ENCODE assay signal across 15 mouse cellular contexts in the genomic region with DNA sequence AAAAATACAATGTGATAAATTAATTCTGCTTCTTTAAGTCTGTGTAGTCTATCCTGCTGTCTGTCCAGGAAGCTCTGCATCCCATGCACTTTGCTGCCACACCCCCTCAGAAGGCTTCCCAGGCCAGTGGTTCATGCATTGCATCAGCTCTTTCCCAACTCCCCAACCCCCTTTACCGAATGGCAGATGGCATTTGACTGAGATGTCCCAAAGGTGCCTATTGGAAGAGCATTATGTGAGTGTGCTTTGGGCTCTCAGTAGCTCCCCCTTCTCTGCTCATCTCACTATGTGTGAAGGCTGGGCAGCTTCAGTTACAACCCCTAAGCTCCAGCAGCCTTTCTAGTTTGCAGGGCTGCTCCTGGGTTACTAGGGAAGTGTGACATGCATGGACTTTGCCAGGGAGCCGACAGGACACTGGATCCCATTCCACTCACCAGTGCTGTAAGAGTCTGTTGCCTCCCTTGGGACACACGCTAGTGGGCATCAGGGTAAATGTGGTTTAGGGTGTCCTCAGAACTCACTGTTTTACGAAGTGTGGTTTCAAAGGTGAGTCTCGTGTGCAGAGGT. TPM values are rescaled to one million over a fixed set of nuclear protein-coding genes. Genes with fewer than 3 reads are reported as not detected.
DNase-seq lines count a peak whose midpoint lies in the region; ATAC-seq and TF ChIP-seq lines count a peak whose summit lies in the region.
"Had no signal": no experiment of that assay in that cellular context is flagged by ENCODE, and none has a peak within 500 bp of the region (broad histone marks: within the 10 kb centered on the region; RNA-seq: fewer than 3 reads in every experiment).

No protein-coding gene starts in this region.

- no peak for ATAC-seq in hindbrain, embryonic 13.5 days (ENCODE audit: low FRiP score)
- ATAC-seq in hindbrain, embryonic 16.5 days: no peak
- no peak for ATAC-seq in stomach, embryonic 16.5 days (ENCODE audit: insufficient read depth, low FRiP score)
- no peak for ATAC-seq in stomach, postnatal 0 days (ENCODE audit: low FRiP score, low TSS enrichment)
- peak; percentile 41; the same call in 1 of the 2 replicates for ATAC-seq in liver, embryonic 16.5 days (ENCODE audit: low read depth)
- ATAC-seq in kidney, embryonic 15.5 days (replicated peaks; ENCODE audit: low FRiP score): no peak
- ATAC-seq: lung, postnatal 0 days had no signal

- no peak overlapping the region for H3K4me3 ChIP-seq in hindbrain, embryonic 13.5 days
- H3K4me3 ChIP-seq in hindbrain, embryonic 16.5 days (ENCODE audit: low read length): no peak overlapping the region
- H3K4me3 ChIP-seq in stomach, embryonic 16.5 days (replicated peaks; ENCODE audit: low read length): no peak overlapping the region
- no peak overlapping the region for H3K4me3 ChIP-seq in stomach, postnatal 0 days (ENCODE audit: low read depth, low read length)
- no peak overlapping the region for H3K4me3 ChIP-seq in liver, embryonic 16.5 days (ENCODE audit: low read depth, low read length)
- H3K4me3 ChIP-seq in kidney, embryonic 15.5 days (replicated peaks): no peak overlapping the region

- H3K27ac ChIP-seq in hindbrain, embryonic 13.5 days: peak overlapping the region; percentile 31; the same call in 1 of the 2 replicates
- no peak overlapping the region for H3K27ac ChIP-seq in hindbrain, embryonic 16.5 days (ENCODE audit: low read depth, low read length)
- H3K27ac ChIP-seq in stomach, embryonic 16.5 days (ENCODE audit: low read length): peak overlapping the region; percentile 8; the same call in 1 of the 2 replicates
- H3K27ac ChIP-seq in stomach, postnatal 0 days (replicated peaks): no peak overlapping the region
- H3K27ac ChIP-seq in liver, embryonic 16.5 days (ENCODE audit: low read length): 0 out of 2 replicates have a peak overlapping the region, but pooled peaks have one; percentile 50
- H3K27ac ChIP-seq in kidney, embryonic 15.5 days: no peak overlapping the region

- H3K4me2 ChIP-seq in hindbrain, embryonic 13.5 days: no peak overlapping the region
- no peak overlapping the region for H3K4me2 ChIP-seq in hindbrain, embryonic 16.5 days (ENCODE audit: low read length)
- no peak overlapping the region for H3K4me2 ChIP-seq in stomach, embryonic 16.5 days (ENCODE audit: low read depth, low read length)
- H3K4me2 ChIP-seq in stomach, postnatal 0 days (replicated peaks; ENCODE audit: low read depth): no peak overlapping the region
- H3K4me2 ChIP-seq in liver, embryonic 16.5 days (ENCODE audit: low read depth, low read length): no peak overlapping the region
- no peak overlapping the region for H3K4me2 ChIP-seq in kidney, embryonic 15.5 days

- no peak for DNase-seq in stomach, postnatal 0 days (ENCODE audit: low spot score)
- DNase-seq in spleen, postnatal 4 days (ENCODE audit: low spot score in 2 of 2): no peak
- DNase-seq: adrenal gland, adult 2 months; cerebellum, postnatal 25 days; heart, postnatal 36 days; kidney, adult 9 months; layer of hippocampus, adult 9-11 months; thymus, postnatal 36 days had no signal

- WGBS in hindbrain, embryonic 13.5 days: 71% methylated on average over 5 of the region's 5 CpGs
- WGBS in hindbrain, embryonic 16.5 days: 65% methylated on average over 5 of the region's 5 CpGs
- WGBS in stomach, embryonic 16.5 days: 61% methylated on average over 5 of the region's 5 CpGs
- 52% methylated on average over 5 of the region's 5 CpGs for WGBS in stomach, postnatal 0 days
- 47% methylated on average over 5 of the region's 5 CpGs for WGBS in liver, embryonic 16.5 days (ENCODE audit: insufficient replicate concordance)
- 43% methylated on average over 5 of the region's 5 CpGs for WGBS in kidney, embryonic 15.5 days

- H3K27me3 ChIP-seq in hindbrain, embryonic 13.5 days: no peaks in the 10 kb centered on the region
- H3K27me3 ChIP-seq in hindbrain, embryonic 16.5 days (replicated peaks; ENCODE audit: control insufficient read depth, insufficient read depth, low read length): no peaks in the 10 kb centered on the region
- H3K27me3 ChIP-seq in stomach, embryonic 16.5 days (ENCODE audit: control insufficient read depth, insufficient read depth, low read length): no peaks in the 10 kb centered on the region
- no peaks in the 10 kb centered on the region for H3K27me3 ChIP-seq in stomach, postnatal 0 days (ENCODE audit: control insufficient read depth, insufficient read depth, low read length)
- H3K27me3 ChIP-seq in liver, embryonic 16.5 days (ENCODE audit: control insufficient read depth, insufficient read depth, low read depth, low read length): no peaks in the 10 kb centered on the region
- no peaks in the 10 kb centered on the region for H3K27me3 ChIP-seq in kidney, embryonic 15.5 days
- H3K27me3 ChIP-seq: CH12.LX had no signal

- 0 out of 2 replicates have a peak overlapping the region, but pooled peaks have one; percentile 4 for H3K9ac ChIP-seq in hindbrain, embryonic 13.5 days
- no peak overlapping the region for H3K9ac ChIP-seq in hindbrain, embryonic 16.5 days (ENCODE audit: low read depth, low read length)
- H3K9ac ChIP-seq in stomach, embryonic 16.5 days (ENCODE audit: low read length): no peak overlapping the region
- H3K9ac ChIP-seq in stomach, postnatal 0 days (ENCODE audit: low read length): no peak overlapping the region
- no peak overlapping the region for H3K9ac ChIP-seq in liver, embryonic 16.5 days (ENCODE audit: low read depth, low read length)
- H3K9ac ChIP-seq in kidney, embryonic 15.5 days: no peak overlapping the region

- no peaks in the 10 kb centered on the region for H3K9me3 ChIP-seq in hindbrain, embryonic 13.5 days
- H3K9me3 ChIP-seq in hindbrain, embryonic 16.5 days (ENCODE audit: control insufficient read depth, low read length): no peaks in the 10 kb centered on the region
- no peaks in the 10 kb centered on the region for H3K9me3 ChIP-seq in stomach, embryonic 16.5 days (replicated peaks; ENCODE audit: control insufficient read depth, low read length)
- no peaks in the 10 kb centered on the region for H3K9me3 ChIP-seq in stomach, postnatal 0 days (ENCODE audit: control insufficient read depth, low read length)
- no peaks in the 10 kb centered on the region for H3K9me3 ChIP-seq in liver, embryonic 16.5 days (replicated peaks; ENCODE audit: control insufficient read depth, low read length)
- H3K9me3 ChIP-seq in kidney, embryonic 15.5 days (replicated peaks): no peaks in the 10 kb centered on the region

- peaks cover 66% of the 10 kb centered on the region for H3K4me1 ChIP-seq in hindbrain, embryonic 13.5 days (replicated peaks)
- H3K4me1 ChIP-seq in hindbrain, embryonic 16.5 days (ENCODE audit: control insufficient read depth, insufficient read depth, low read depth, low read length): peaks cover 4% of the 10 kb centered on the region; the same call in 1 of the 2 replicates
- H3K4me1 ChIP-seq in stomach, embryonic 16.5 days (ENCODE audit: control insufficient read depth, insufficient read depth, low read length): peaks cover 52% of the 10 kb centered on the region
- H3K4me1 ChIP-seq in stomach, postnatal 0 days (replicated peaks; ENCODE audit: control insufficient read depth, insufficient read depth): peaks cover 5% of the 10 kb centered on the region
- peaks cover 2% of the 10 kb centered on the region for H3K4me1 ChIP-seq in liver, embryonic 16.5 days (ENCODE audit: control insufficient read depth, low read depth, low read length)
- H3K4me1 ChIP-seq in kidney, embryonic 15.5 days: peaks cover 59% of the 10 kb centered on the region

- H3K36me3 ChIP-seq in hindbrain, embryonic 13.5 days: no peaks in the 10 kb centered on the region
- H3K36me3 ChIP-seq in hindbrain, embryonic 16.5 days (ENCODE audit: control insufficient read depth, insufficient read depth, low read length): no peaks in the 10 kb centered on the region
- no peaks in the 10 kb centered on the region for H3K36me3 ChIP-seq in stomach, embryonic 16.5 days (ENCODE audit: control insufficient read depth, insufficient read depth, low read length)
- H3K36me3 ChIP-seq in stomach, postnatal 0 days (ENCODE audit: control insufficient read depth, insufficient read depth, low read length): no peaks in the 10 kb centered on the region
- H3K36me3 ChIP-seq in liver, embryonic 16.5 days (ENCODE audit: control insufficient read depth, insufficient read depth): no peaks in the 10 kb centered on the region
- H3K36me3 ChIP-seq in kidney, embryonic 15.5 days: no peaks in the 10 kb centered on the region

- no peak for TF ChIP-seq EP300 in stomach, postnatal 0 days (optimal IDR thresholded peaks at IDR 0.05)

- no peak for TF ChIP-seq CTCF in stomach, postnatal 0 days (IDR thresholded peaks at IDR 0.05; ENCODE audit: low read depth)

RNA-seq across cellular contexts. Expression of a gene that starts 9.4 kb away (rescaled TPM):
- 20.1 and 22.5 TPM in 2 replicates for polyA plus RNA-seq in hindbrain, embryonic 13.5 days (2015; fragmentation: Nextera tagmentation; extraction: Ambion mirVana)
- 12.1 and 14.3 TPM in 2 replicates for polyA plus RNA-seq in hindbrain, embryonic 16.5 days (2015; fragmentation: Nextera tagmentation; extraction: Ambion mirVana)
- 21.0 and 25.8 TPM in 2 replicates for polyA plus RNA-seq in stomach, embryonic 16.5 days (2015; fragmentation: Nextera tagmentation; extraction: Ambion mirVana)
- polyA plus RNA-seq in stomach, postnatal 0 days (2015; fragmentation: Nextera tagmentation; extraction: Ambion mirVana): 30.0 and 33.2 TPM in 2 replicates
- polyA plus RNA-seq in liver, embryonic 16.5 days (2015; fragmentation: Nextera tagmentation; extraction: Ambion mirVana): 6.3 and 7.0 TPM in 2 replicates
- polyA plus RNA-seq in kidney, embryonic 15.5 days (2015; fragmentation: Nextera tagmentation; extraction: Ambion mirVana): 27.0 and 27.5 TPM in 2 replicates

Comparison
In these comparisons a context has a peak if more than half of its experiments do, and no peak if none do; other contexts are left out.
1. H3K27ac ChIP-seq: peak in hindbrain, embryonic 13.5 days (single experiment), stomach, embryonic 16.5 days (single experiment) and liver, embryonic 16.5 days (single experiment); none in hindbrain, embryonic 16.5 days (single experiment), stomach, postnatal 0 days (single experiment) and kidney, embryonic 15.5 days (single experiment).